Mouse (Mus musculus) 3134 (cell line): ENCODE results near the gene Lipo4.
"Not testable (repeated sequence)": the region's sequence is repeated elsewhere in the genome, so short reads cannot be mapped to it uniquely, and the experiment has no call there.

ENCODE experiments used
- DNase-seq: peaks from one replicate; pipeline ENCODE4 v3.0.0-alpha.2; 2011; ENCODE audit warnings: low spot score; ENCODE audit not compliant: insufficient read length; ENCODE audit errors: extremely low read depth

The Lipo4 gene

GRCm38 (mm10) chr19:33517680-33518079, at the start of gene Lipo4:
Lipo4 (minus strand) TSS chr19:33517780.
- DNase-seq: no peak

- DNase-seq: not testable (repeated sequence)
Observed at GRCm38 (mm10) chr19:33456426-33456825, 61.2 kb downstream of the Lipo4 start.

- DNase-seq: no peak
Observed at GRCm38 (mm10) chr19:33453725-33454124, 63.9 kb downstream of the Lipo4 start.
